Mouse (Mus musculus) lung, embryonic 14.5 days (tissue): ENCODE measurements around the gene Vmn2r23. TPM values are rescaled to one million over a fixed set of nuclear protein-coding genes. Genes with fewer than 3 reads are reported as not detected.
"Not testable (repeated sequence)": the region's sequence is repeated elsewhere in the genome, so short reads cannot be mapped to it uniquely, and the experiment has no call there.

Source experiments
- ATAC-seq: fragments of 200-750 bp; cut with Nextera tagmentation; 2 replicates; pipeline ENCODE4 v1.8.0; 2017; ENCODE audit warnings: mild to moderate bottlenecking, moderate TSS enrichment, moderate library complexity; ENCODE audit not compliant: insufficient read depth
- DNase-seq: peaks from one replicate; pipeline ENCODE4 v3.0.0-alpha.2; 2015
- H3K27ac ChIP-seq: fragments of 300-500 bp; sonication (generic); 2 replicates; pipeline ENCODE4 v1.5.1; 2014; ENCODE audit warnings: low read depth, mild to moderate bottlenecking, moderate library complexity
- H3K27me3 ChIP-seq: fragments of 300-500 bp; sonication (generic); 2 replicates; pipeline ENCODE4 v1.6.1; 2014; ENCODE audit warnings: low read length, control low read depth; ENCODE audit not compliant: insufficient read depth
- H3K36me3 ChIP-seq: fragments of 300-500 bp; sonication (generic); 2 replicates; pipeline ENCODE4 v1.6.1; 2014; ENCODE audit warnings: control low read depth; ENCODE audit not compliant: insufficient read depth
- H3K4me1 ChIP-seq: fragments of 300-500 bp; sonication (generic); 2 replicates; pipeline ENCODE4 v1.6.1; 2014; ENCODE audit warnings: antibody characterized with exemption, control low read depth; ENCODE audit not compliant: insufficient read depth
- H3K4me2 ChIP-seq: fragments of 300-500 bp; sonication (generic); 2 replicates; pipeline ENCODE4 v1.6.1; 2014; ENCODE audit warnings: mild to moderate bottlenecking
- H3K4me3 ChIP-seq: fragments of 300-500 bp; sonication (generic); 2 replicates; pipeline ENCODE4 v1.5.1; 2014; ENCODE audit warnings: low read depth, low read length
- H3K9ac ChIP-seq: fragments of 300-500 bp; sonication (generic); 2 replicates; pipeline ENCODE4 v1.6.1; 2014
- H3K9me3 ChIP-seq: fragments of 300-500 bp; sonication (generic); 2 replicates; pipeline ENCODE4 v1.6.1; 2016; ENCODE audit warnings: low read depth, low read length, control low read depth
- CTCF ChIP-seq: IDR thresholded peaks from 2 replicates; pipeline ENCODE4 v1.5.1; 2016; ENCODE audit warnings: antibody characterized with exemption, low read depth
- WGBS: fragments of 180-500 bp; shearing (Covaris S2); extraction: QIAGEN DNeasy Blood & Tissue Kit; methylation state at CpG from one replicate; pipeline ENCODE4 v1.1.7; 2014; 5-methylcytosine and 5-hydroxymethylcytosine counted together
- polyA plus RNA-seq: library from polyadenylated mRNA; unstranded; fragments of >200 nt; fragmentation: Nextera tagmentation; extraction: Ambion mirVana; gene quantifications from 2 replicates; pipeline ENCODE4 v1.2.1, GENCODE M21; 2014

Gene Vmn2r23
- not detected in 2 replicates for polyA plus RNA-seq

GRCm38 (mm10) chr6:123702370-123702769, at the start of gene Vmn2r23:
TSS of gene Vmn2r23 (plus strand) at chr6:123702670.
- no peak within 1 kb of the TSS for H3K4me3 ChIP-seq
- no peaks in the 10 kb centered on the region for H3K9me3 ChIP-seq
- no peak within 1 kb of the TSS for H3K9ac ChIP-seq
- H3K27me3 ChIP-seq = no peaks in the 10 kb centered on the region
- no peak for DNase-seq
- no peak within 1 kb of the TSS for H3K27ac ChIP-seq
- no peak for ATAC-seq
- no peak for TF ChIP-seq CTCF
- H3K36me3 ChIP-seq = no peaks in the 10 kb centered on the region
- WGBS = 51% methylated on average over 1 of the region's 1 CpGs
- H3K4me1 ChIP-seq = no peaks in the 10 kb centered on the region
- no peak within 1 kb of the TSS for H3K4me2 ChIP-seq

- H3K36me3 ChIP-seq = no peaks in the 10 kb centered on the region
- no peak overlapping the region for H3K4me2 ChIP-seq
- no peaks in the 10 kb centered on the region for H3K27me3 ChIP-seq
- ATAC-seq (no peak), DNase-seq (peak; percentile 22)
- 45% methylated on average over 6 of the region's 6 CpGs for WGBS
- peak; percentile 18; the same call in 1 of the 2 replicates for TF ChIP-seq CTCF
- no peak overlapping the region for H3K27ac ChIP-seq
- H3K4me3 ChIP-seq = no peak overlapping the region
- H3K9ac ChIP-seq = no peak overlapping the region
- H3K9me3 ChIP-seq = no peaks in the 10 kb centered on the region
- no peaks in the 10 kb centered on the region for H3K4me1 ChIP-seq
Measured at GRCm38 (mm10) chr6:123657040-123657439, 45.4 kb upstream of the Vmn2r23 start.

- not testable (repeated sequence) for ATAC-seq, DNase-seq
Measured at GRCm38 (mm10) chr6:123696639-123697038, 5.8 kb upstream of the Vmn2r23 start.

GRCm38 (mm10) chr6:123697213-123697612, 5.3 kb upstream of the Vmn2r23 start:
- Histone ChIP-seq H3K36me3 (no peaks in the 10 kb centered on the region), H3K27ac (no peak overlapping the region), H3K4me1 (no peaks in the 10 kb centered on the region), H3K9ac (no peak overlapping the region), H3K4me3 (no peak overlapping the region), H3K27me3 (no peaks in the 10 kb centered on the region), H3K9me3 (no peaks in the 10 kb centered on the region), H3K4me2 (no peak overlapping the region)
- TF ChIP-seq CTCF = no peak
- ATAC-seq (no peak), DNase-seq (no peak)

More at GRCm38 (mm10) chr6:123696639-123697038, 5.8 kb upstream of the Vmn2r23 start:
- H3K4me3 ChIP-seq, H3K4me2 ChIP-seq, H3K36me3 ChIP-seq, H3K4me1 ChIP-seq, H3K9me3 ChIP-seq, H3K27me3 ChIP-seq, H3K27ac ChIP-seq, H3K9ac ChIP-seq: not testable (repeated sequence)
- 41% methylated on average over 1 of the region's 1 CpGs for WGBS

GRCm38 (mm10) chr6:123770031-123770430, 67.6 kb downstream of the Vmn2r23 start:
- TF ChIP-seq CTCF = no peak
- WGBS = 85% methylated on average over 3 of the region's 3 CpGs

GRCm38 (mm10) chr6:123778579-123778978, 76.1 kb downstream of the Vmn2r23 start, which contains the start of gene Vmn2r24:
TSS of gene Vmn2r24 (plus strand) at chr6:123778879.
- no peak for ATAC-seq
- no peaks in the 10 kb centered on the region for H3K4me1 ChIP-seq
- H3K36me3 ChIP-seq = no peaks in the 10 kb centered on the region
- H3K9ac ChIP-seq = no peak within 1 kb of the TSS
- no peak within 1 kb of the TSS for H3K4me2 ChIP-seq
- no peaks in the 10 kb centered on the region for H3K9me3 ChIP-seq
- no peak within 1 kb of the TSS for H3K4me3 ChIP-seq
- DNase-seq = no peak
- 61% methylated on average over 1 of the region's 1 CpGs for WGBS
- TF ChIP-seq CTCF = no peak
- no peak within 1 kb of the TSS for H3K27ac ChIP-seq
- no peaks in the 10 kb centered on the region for H3K27me3 ChIP-seq

More at GRCm38 (mm10) chr6:123770031-123770430, 67.6 kb downstream of the Vmn2r23 start:
- no peak for DNase-seq
- Histone ChIP-seq H3K9ac (no peak overlapping the region), H3K4me2 (no peak overlapping the region), H3K4me3 (no peak overlapping the region), H3K36me3 (no peaks in the 10 kb centered on the region), H3K4me1 (no peaks in the 10 kb centered on the region), H3K9me3 (no peaks in the 10 kb centered on the region), H3K27ac (no peak overlapping the region), H3K27me3 (no peaks in the 10 kb centered on the region)
- no peak for ATAC-seq

GRCm38 (mm10) chr6:123784857-123785256, 82.4 kb downstream of the Vmn2r23 start:
- Histone ChIP-seq H3K4me2 (no peak overlapping the region), H3K9me3 (no peaks in the 10 kb centered on the region), H3K27ac (no peak overlapping the region), H3K9ac (no peak overlapping the region), H3K27me3 (no peaks in the 10 kb centered on the region), H3K4me3 (no peak overlapping the region), H3K36me3 (no peaks in the 10 kb centered on the region), H3K4me1 (no peaks in the 10 kb centered on the region)
- TF ChIP-seq CTCF = no peak
- no peak for ATAC-seq
- WGBS = 64% methylated on average over 2 of the region's 2 CpGs
- no peak for DNase-seq

- no peak for TF ChIP-seq CTCF
- Histone ChIP-seq H3K4me2 (no peak overlapping the region), H3K4me3 (no peak overlapping the region), H3K4me1 (no peaks in the 10 kb centered on the region), H3K27ac (no peak overlapping the region), H3K9ac (no peak overlapping the region), H3K36me3 (no peaks in the 10 kb centered on the region), H3K9me3 (peaks cover 3% of the 10 kb centered on the region; the same call in 1 of the 2 replicates), H3K27me3 (no peaks in the 10 kb centered on the region)
- WGBS = 28% methylated on average over 9 of the region's 9 CpGs
- DNase-seq = no peak
- ATAC-seq = no peak
Measured at GRCm38 (mm10) chr6:123793746-123794145, 91.3 kb downstream of the Vmn2r23 start.

Other genes starting within 250 kb of the Vmn2r23 start
- gene Vmn2r21, start 169.3 kb upstream of the Vmn2r23 start, polyA plus RNA-seq = not detected in 2 replicates
- gene Vmn2r22, start 51.9 kb upstream of the Vmn2r23 start, polyA plus RNA-seq = not detected in 2 replicates
- not detected in 2 replicates for gene Vmn2r24, start 76.2 kb downstream of the Vmn2r23 start, polyA plus RNA-seq
- gene Vmn2r25, start 150.8 kb downstream of the Vmn2r23 start, polyA plus RNA-seq = not detected in 2 replicates